Mouse (Mus musculus) layer of hippocampus, postnatal 10 days (tissue): ENCODE data around the gene Gm21725. TPM values are rescaled to one million over a fixed set of nuclear protein-coding genes. Genes with fewer than 3 reads are reported as not detected.
"Not testable (repeated sequence)": the region's sequence is repeated elsewhere in the genome, so short reads cannot be mapped to it uniquely, and the experiment has no call there.

Experiments
- DNase-seq, 2 experiments: peaks; one replicate each; pipeline ENCODE4 v3.0.0; 2021; ENCODE audit warnings: low spot score in 2 of 2
- long read RNA-seq: library from polyadenylated mRNA; stranded (forward); transcript quantifications from one replicate; pipeline ENCODE4 v2.0.0, GENCODE M21; 2023
- total RNA-seq, 2 experiments: library from RNA; stranded (reverse); gene quantifications; 2 replicates each; pipeline ENCODE4 v1.2.3; 2021

Gene Gm21725
- not detected for total RNA-seq
- long read RNA-seq = 0 reads

- DNase-seq = not testable (repeated sequence)
Observed at GRCm38 (mm10) chrY:13348963-13349362, at the start of gene Gm21725. TSS of gene Gm21725 (minus strand) at chrY:13349063.

Other genes starting within 250 kb of the Gm21725 start
- gene Gm21891, start 215.6 kb downstream of the Gm21725 start, total RNA-seq = not detected
- not detected for gene Gm21425, start 187.1 kb downstream of the Gm21725 start, total RNA-seq
- not detected for gene Gm21828, start 125.1 kb downstream of the Gm21725 start, total RNA-seq
- not detected for gene Gm21440, start 96.7 kb downstream of the Gm21725 start, total RNA-seq
- gene Gm21454, start 96.6 kb downstream of the Gm21725 start, total RNA-seq = not detected
- not detected for gene Gm21866, start 116.5 kb upstream of the Gm21725 start, total RNA-seq
- not detected for gene Gm20773, start 145.0 kb upstream of the Gm21725 start, total RNA-seq